Mouse (Mus musculus) hindbrain, embryonic 15.5 days (tissue): ENCODE measurements around the gene Gsk3b. TPM values are rescaled to one million over a fixed set of nuclear protein-coding genes. Genes with fewer than 3 reads are reported as not detected.
"Not testable (repeated sequence)": the region's sequence is repeated elsewhere in the genome, so short reads cannot be mapped to it uniquely, and the experiment has no call there.

ENCODE experiments used
- ATAC-seq: fragments of 200-750 bp; cut with Nextera tagmentation; 2 replicates; pipeline ENCODE4 v1.8.0; 2017; ENCODE audit warnings: low read depth, moderate number of reproducible peaks, moderate TSS enrichment; ENCODE audit not compliant: low FRiP score
- H3K27ac ChIP-seq: fragments of 300-500 bp; sonication (generic); replicated peaks from 2 replicates; pipeline ENCODE4 v1.5.1; 2015; ENCODE audit warnings: mild to moderate bottlenecking, inconsistent platforms
- H3K27me3 ChIP-seq: fragments of 300-500 bp; sonication (generic); 2 replicates; pipeline ENCODE4 v1.6.1; 2015; ENCODE audit warnings: control low read depth, inconsistent platforms
- H3K36me3 ChIP-seq: fragments of 300-500 bp; sonication (generic); 2 replicates; pipeline ENCODE4 v1.6.1; 2015; ENCODE audit warnings: control low read depth, inconsistent platforms
- H3K4me1 ChIP-seq: fragments of 300-500 bp; sonication (generic); replicated peaks from 2 replicates; pipeline ENCODE4 v1.6.1; 2015; ENCODE audit warnings: control low read depth, inconsistent platforms
- H3K4me2 ChIP-seq: fragments of 300-500 bp; sonication (generic); 2 replicates; pipeline ENCODE4 v1.6.1; 2015; ENCODE audit warnings: moderate library complexity, mild to moderate bottlenecking, inconsistent platforms
- H3K4me3 ChIP-seq: fragments of 300-500 bp; sonication (generic); 2 replicates; pipeline ENCODE4 v1.5.1; 2015; ENCODE audit warnings: mild to moderate bottlenecking, inconsistent platforms
- H3K9ac ChIP-seq: fragments of 300-500 bp; sonication (generic); 2 replicates; pipeline ENCODE4 v1.6.1; 2015; ENCODE audit warnings: inconsistent platforms
- H3K9me3 ChIP-seq: fragments of 300-500 bp; sonication (generic); 2 replicates; pipeline ENCODE4 v1.6.1; 2016; ENCODE audit warnings: control low read depth, inconsistent platforms
- WGBS: fragments of 180-500 bp; shearing (Covaris S2); methylation state at CpG from one replicate; pipeline ENCODE4 v1.1.7; 2015; 5-methylcytosine and 5-hydroxymethylcytosine counted together
- polyA plus RNA-seq: library from polyadenylated mRNA; unstranded; fragments of >200 nt; fragmentation: Nextera tagmentation; extraction: Ambion mirVana; gene quantifications from 2 replicates; pipeline ENCODE4 v1.2.1, GENCODE M21; 2015

Gene Gsk3b
- polyA plus RNA-seq, 1 experiment from 2014 or later, result 146 TPM

DNA sequence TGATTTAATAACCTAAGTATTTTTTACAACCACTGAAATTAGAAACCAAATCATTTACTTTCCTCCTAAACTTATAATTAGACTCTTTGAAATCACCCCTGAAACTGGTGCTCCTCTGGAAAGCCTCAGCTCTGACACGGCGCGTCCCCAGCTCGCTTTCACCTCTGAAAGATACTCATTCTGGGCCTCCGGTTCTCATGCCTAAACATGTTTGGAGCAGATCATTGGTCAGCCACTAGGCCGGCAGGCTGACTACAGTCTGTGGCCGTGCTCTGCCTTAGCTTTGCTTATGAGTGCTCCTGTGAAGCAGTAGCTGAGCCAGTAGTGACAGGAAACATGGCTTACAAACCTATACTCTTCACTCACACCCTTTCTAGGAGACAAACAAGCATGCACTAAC, 116.5 kb downstream of the Gsk3b start:
- H3K4me3 ChIP-seq, result no peak overlapping the region
- no peaks in the 10 kb centered on the region for H3K4me1 ChIP-seq
- 96% methylated on average over 7 of the region's 7 CpGs for WGBS
- H3K27me3 ChIP-seq, result no peaks in the 10 kb centered on the region
- no peak overlapping the region for H3K4me2 ChIP-seq
- H3K27ac ChIP-seq, result no peak overlapping the region
- no peaks in the 10 kb centered on the region for H3K9me3 ChIP-seq
- peaks cover 11% of the 10 kb centered on the region; the same call in 1 of the 2 replicates for H3K36me3 ChIP-seq
- H3K9ac ChIP-seq, result no peak overlapping the region
- no peak for ATAC-seq

DNA sequence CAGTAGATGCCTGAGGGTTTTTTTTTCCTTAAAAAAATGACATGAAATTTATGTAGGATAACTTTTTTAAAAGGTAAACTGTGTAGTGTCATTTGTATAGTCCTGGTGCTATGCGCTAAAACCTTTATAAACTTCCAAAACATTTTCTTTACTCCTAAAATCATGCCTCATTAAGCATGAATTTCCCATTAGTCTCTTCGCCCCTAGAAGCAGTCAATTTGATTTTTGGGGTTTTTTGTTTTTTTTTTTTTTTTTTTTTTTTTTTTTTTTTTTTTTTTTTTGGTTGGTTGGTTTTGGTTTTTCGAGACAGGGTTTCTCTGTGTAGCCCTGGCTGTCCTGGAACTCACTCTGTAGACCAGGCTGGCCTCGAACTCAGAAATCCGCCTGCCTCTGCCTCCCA, 133.7 kb downstream of the Gsk3b start:
- ATAC-seq, H3K4me3 ChIP-seq, H3K4me1 ChIP-seq, H3K9ac ChIP-seq, H3K27ac ChIP-seq, H3K9me3 ChIP-seq, H3K27me3 ChIP-seq, H3K4me2 ChIP-seq: not testable (repeated sequence)
- peaks cover 25% of the 10 kb centered on the region for H3K36me3 ChIP-seq
- WGBS, result 96% methylated on average over 4 of the region's 5 CpGs

DNA sequence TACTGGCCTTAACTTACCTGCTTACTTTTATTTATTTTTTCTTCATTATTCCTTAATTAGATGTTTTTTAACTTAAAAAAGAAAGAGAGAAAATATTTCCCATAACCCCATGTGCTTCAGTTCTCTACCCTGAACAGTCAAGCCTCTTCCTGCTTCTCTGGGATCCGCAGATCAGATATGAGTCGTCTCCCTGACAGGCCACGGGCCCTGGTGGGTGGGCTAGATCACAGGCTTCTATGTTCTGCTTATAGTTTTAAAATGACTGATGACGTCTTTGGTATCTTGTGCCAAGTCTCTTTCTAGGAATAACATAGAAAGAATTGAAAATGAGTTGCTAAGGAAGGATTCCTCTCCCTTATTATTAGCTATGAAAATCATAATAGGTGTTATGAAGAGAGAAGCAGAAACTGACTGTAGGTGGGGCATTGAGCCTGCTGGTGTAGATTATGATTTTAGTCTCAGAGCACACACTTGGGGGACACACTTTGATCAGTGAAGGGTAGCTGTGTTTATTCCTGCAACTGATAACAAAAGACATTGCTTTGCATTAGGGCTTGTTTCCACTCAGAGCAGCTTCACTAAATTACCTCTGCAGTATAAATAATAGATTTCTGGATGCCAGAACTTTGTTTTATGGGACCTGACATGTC, 148.3 kb downstream of the Gsk3b start:
- peaks cover 13% of the 10 kb centered on the region for H3K36me3 ChIP-seq
- H3K4me3 ChIP-seq, result no peak overlapping the region
- ATAC-seq, result no peak
- no peaks in the 10 kb centered on the region for H3K9me3 ChIP-seq
- no peaks in the 10 kb centered on the region for H3K27me3 ChIP-seq
- 80% methylated on average over 4 of the region's 4 CpGs for WGBS
- H3K4me2 ChIP-seq, result no peak overlapping the region
- 0 out of 2 replicates have a peak, but pooled peaks cover 3% of the 10 kb centered on the region for H3K4me1 ChIP-seq
- H3K27ac ChIP-seq, result no peak overlapping the region
- no peak overlapping the region for H3K9ac ChIP-seq

DNA sequence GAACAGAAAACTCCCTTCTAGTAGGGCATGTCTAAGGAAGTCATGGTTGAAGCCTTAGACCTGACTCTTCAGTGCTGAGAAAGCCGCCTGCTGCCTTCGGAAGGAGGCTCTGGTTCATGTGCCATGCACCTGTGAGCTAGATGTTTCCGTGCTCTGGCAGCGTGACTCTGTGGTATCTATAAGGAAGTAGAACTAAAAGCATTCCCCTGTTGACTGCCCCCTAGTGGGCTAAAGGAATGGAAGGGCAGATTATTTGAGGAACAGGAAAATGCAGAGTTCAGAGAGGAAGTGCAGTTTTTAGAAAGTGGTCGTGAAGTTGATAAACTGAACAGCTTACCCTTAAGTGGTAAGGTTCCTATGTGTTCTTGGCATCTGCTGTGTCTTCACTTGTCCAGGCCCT, 150.9 kb downstream of the Gsk3b start:
- ATAC-seq, result no peak
- no peak overlapping the region for H3K27ac ChIP-seq

DNA sequence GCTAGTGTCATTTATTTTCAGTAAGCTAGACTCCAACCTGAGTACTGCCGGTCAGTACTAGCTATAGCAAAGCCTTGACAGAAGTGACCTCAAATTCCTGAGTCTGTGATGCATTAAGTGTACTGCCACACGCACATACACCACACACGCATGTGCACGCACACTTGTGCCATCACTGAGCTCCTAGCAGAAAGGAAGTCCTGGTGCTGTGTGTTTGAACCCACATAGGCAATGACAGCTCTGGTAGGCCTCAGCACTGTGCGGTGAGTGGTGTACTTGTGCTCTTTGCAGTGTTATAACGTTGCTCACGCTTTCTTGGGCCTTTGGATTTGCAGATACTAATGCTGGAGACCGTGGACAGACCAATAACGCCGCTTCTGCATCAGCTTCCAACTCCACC, 151.4 kb downstream of the Gsk3b start:
- Histone ChIP-seq H3K4me3 (no peak overlapping the region), H3K4me1 (0 out of 2 replicates have a peak, but pooled peaks cover 3% of the 10 kb centered on the region), H3K9ac (no peak overlapping the region), H3K4me2 (no peak overlapping the region), H3K27me3 (no peaks in the 10 kb centered on the region), H3K9me3 (no peaks in the 10 kb centered on the region), H3K36me3 (peaks cover 11% of the 10 kb centered on the region), H3K27ac (no peak overlapping the region)
- 0 out of 2 replicates have a peak, but pooled peaks have one; percentile 45 for ATAC-seq
- WGBS, result 96% methylated on average over 10 of the region's 10 CpGs

More for the DNA sequence above, 150.9 kb downstream of the Gsk3b start:
- Histone ChIP-seq H3K4me3 (no peak overlapping the region), H3K9ac (no peak overlapping the region), H3K4me1 (0 out of 2 replicates have a peak, but pooled peaks cover 3% of the 10 kb centered on the region), H3K36me3 (peaks cover 11% of the 10 kb centered on the region), H3K27me3 (no peaks in the 10 kb centered on the region), H3K9me3 (no peaks in the 10 kb centered on the region), H3K4me2 (no peak overlapping the region)
- WGBS, result 81% methylated on average over 5 of the region's 5 CpGs

DNA sequence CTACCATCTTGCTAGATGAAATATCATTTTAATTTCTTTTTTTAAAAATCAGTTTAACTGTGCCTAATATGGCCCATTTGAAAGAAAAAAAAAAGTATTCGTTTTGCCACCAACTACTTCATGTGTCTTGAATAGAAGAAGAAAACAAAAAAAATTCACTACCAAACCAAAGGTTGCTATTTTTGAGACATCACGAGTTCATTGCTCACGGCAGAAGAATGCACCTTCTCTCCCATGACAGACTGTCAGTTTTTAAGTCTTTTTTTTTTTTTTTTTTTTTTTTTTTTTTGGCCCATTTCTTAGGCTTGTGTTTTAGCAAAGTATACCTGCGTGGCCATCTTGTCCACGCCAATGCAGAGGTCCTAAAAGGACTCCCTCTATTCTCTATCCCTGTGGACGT, 155.3 kb downstream of the Gsk3b start:
- no peaks in the 10 kb centered on the region for H3K4me1 ChIP-seq
- peaks cover 11% of the 10 kb centered on the region for H3K36me3 ChIP-seq
- H3K9ac ChIP-seq, result no peak overlapping the region
- H3K9me3 ChIP-seq, result no peaks in the 10 kb centered on the region
- no peak for ATAC-seq
- no peaks in the 10 kb centered on the region for H3K27me3 ChIP-seq
- no peak overlapping the region for H3K4me3 ChIP-seq
- no peak overlapping the region for H3K27ac ChIP-seq
- 92% methylated on average over 6 of the region's 6 CpGs for WGBS
- H3K4me2 ChIP-seq, result no peak overlapping the region

DNA sequence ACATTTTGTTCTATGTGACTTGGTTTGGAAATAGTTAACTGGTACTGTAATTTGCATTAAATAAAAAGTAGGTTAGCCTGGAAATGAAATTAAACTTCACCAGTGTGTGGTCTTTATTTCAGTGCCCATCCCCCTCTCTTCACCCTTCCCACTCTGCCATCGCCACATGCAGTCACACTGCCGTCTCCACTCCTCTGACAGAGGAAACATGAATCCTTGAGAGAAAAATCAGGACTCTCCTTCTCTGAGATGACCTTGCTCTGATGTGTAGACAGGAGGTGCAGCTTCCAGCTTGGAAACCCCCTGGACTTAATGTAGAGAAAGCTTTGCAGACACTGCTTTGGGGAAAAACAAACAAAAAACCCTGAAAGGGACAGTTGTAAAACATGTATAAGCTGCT, 156.6 kb downstream of the Gsk3b start:
- no peak overlapping the region for H3K4me2 ChIP-seq
- H3K27me3 ChIP-seq, result no peaks in the 10 kb centered on the region
- H3K9ac ChIP-seq, result no peak overlapping the region
- no peak overlapping the region for H3K4me3 ChIP-seq
- WGBS, result 42% methylated on average over 2 of the region's 2 CpGs
- no peaks in the 10 kb centered on the region for H3K9me3 ChIP-seq
- no peaks in the 10 kb centered on the region for H3K4me1 ChIP-seq
- ATAC-seq, result no peak
- no peak overlapping the region for H3K27ac ChIP-seq
- H3K36me3 ChIP-seq, result peaks cover 11% of the 10 kb centered on the region

DNA sequence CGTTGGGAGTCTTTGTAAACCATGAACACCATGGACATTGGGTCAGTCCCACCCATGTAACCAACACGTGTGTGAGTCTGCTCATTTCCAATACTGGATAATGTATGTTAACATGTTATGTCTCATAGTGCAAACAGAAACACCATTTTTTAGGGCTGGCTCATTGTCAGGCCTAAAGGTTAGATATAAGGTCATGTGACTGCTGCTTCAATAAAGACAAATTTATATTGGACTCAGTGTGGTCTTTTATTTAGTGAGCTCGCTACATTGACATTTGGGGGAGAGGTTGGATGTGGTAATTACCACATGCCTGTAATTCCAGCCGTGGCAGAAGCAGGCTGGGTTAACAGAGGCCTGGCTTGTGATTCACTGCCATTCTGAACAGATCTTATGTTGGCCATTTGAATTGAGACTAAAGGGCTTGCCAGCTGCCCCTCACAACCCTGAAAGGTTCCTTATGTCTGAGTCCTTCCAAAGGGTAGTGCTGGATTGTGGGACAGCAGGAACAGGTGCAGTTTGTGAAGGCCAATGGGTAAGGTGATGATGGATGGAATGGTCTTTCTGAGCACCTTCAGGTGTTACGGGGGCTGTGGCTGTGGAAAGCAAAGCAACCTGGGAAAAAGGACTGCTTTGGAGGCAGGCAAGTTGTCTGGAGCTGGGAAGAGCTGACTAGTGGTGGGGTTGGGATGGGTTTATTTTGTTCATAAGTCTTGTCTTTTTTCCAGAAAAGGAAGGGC, 157.2 kb downstream of the Gsk3b start:
- Histone ChIP-seq H3K36me3 (peaks cover 7% of the 10 kb centered on the region), H3K4me2 (no peak overlapping the region), H3K27ac (no peak overlapping the region), H3K9me3 (no peaks in the 10 kb centered on the region), H3K4me1 (no peaks in the 10 kb centered on the region), H3K9ac (no peak overlapping the region), H3K4me3 (no peak overlapping the region), H3K27me3 (no peaks in the 10 kb centered on the region)
- ATAC-seq, result no peak
- 82% methylated on average over 5 of the region's 5 CpGs for WGBS

DNA sequence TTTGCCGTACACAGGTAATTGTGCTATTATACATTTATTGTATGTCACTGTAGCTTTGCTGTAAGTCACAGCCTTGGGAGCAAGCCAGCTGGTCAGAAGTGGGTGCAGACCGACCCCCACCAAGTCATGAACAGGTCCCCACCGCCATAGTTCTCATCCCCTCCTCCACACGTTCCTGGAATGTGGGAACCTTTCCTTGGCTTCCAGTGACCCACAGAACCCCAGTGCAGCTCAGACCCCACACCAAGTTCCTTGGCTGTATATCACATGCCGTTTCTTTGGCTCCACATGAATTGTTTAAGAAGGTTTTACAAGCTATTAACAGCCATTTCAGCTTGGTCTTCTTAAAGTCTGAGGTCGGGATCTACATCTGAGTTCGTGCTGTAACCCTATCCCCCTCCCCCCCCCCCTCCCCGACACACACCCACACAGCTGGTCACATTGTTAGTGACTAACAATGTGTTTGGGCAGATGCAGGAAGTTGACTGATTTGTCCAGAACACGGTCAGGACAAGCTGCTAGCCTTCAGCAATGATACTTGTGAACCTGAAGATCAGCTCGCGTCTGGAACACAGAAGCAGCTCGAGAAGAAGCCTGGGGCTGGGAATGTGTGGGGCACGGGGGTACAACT, 159.6 kb downstream of the Gsk3b start:
- WGBS, result 57% methylated on average over 13 of the region's 13 CpGs
- no peak overlapping the region for H3K4me3 ChIP-seq
- no peak overlapping the region for H3K27ac ChIP-seq
- ATAC-seq, result no peak; the same call in 1 of the 2 replicates
- no peak overlapping the region for H3K9ac ChIP-seq
- H3K27me3 ChIP-seq, result no peaks in the 10 kb centered on the region
- H3K9me3 ChIP-seq, result no peaks in the 10 kb centered on the region
- H3K36me3 ChIP-seq, result no peaks in the 10 kb centered on the region
- no peak overlapping the region for H3K4me2 ChIP-seq
- H3K4me1 ChIP-seq, result no peaks in the 10 kb centered on the region

DNA sequence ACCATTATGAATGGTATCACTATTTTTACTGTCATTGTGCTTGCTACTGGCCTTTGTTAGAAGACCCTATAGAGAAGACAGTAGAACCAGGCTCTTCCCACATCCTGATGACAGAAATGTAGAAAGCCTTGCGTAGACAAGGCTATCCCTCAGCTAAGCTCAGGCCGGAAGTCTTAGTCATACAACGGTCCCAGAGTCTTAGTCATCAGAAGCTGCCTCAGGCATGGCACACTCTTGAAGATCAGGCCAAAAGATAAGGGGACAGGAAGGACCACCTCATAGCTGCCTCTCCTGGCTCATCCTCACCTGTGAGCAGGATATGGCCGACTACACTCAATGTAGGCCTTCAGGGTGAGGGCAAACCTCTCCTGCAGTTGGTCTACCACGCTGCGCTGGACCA, 161.7 kb downstream of the Gsk3b start:
- Histone ChIP-seq H3K9me3 (no peaks in the 10 kb centered on the region), H3K4me2 (no peak overlapping the region), H3K36me3 (no peaks in the 10 kb centered on the region), H3K9ac (no peak overlapping the region), H3K27ac (no peak overlapping the region), H3K4me3 (no peak overlapping the region), H3K4me1 (no peaks in the 10 kb centered on the region), H3K27me3 (no peaks in the 10 kb centered on the region)
- ATAC-seq, result no peak
- WGBS, result 96% methylated on average over 6 of the region's 6 CpGs

DNA sequence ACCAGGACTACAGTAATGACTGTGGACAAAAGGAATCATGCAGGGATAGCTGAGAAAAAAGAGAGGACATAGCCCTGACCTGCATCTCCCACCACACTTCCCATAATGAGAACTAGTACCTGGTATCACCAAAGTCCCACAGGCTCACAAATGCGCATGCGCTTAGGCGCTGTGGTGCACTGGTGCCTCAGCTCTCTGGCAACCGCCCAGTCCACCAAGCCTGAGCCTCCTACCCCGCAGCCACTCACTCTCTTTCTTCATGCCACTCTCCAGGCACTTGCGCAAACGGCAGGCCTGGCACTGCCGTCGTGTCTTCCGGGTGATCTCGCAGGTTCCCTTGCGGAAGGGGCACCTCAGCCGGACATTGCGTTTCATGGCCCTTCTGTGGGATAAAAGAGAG, 165.2 kb downstream of the Gsk3b start:
- no peak overlapping the region for H3K27ac ChIP-seq
- H3K9ac ChIP-seq, result no peak overlapping the region
- WGBS, result 80% methylated on average over 14 of the region's 14 CpGs
- no peaks in the 10 kb centered on the region for H3K4me1 ChIP-seq
- no peaks in the 10 kb centered on the region for H3K36me3 ChIP-seq
- no peak overlapping the region for H3K4me3 ChIP-seq
- ATAC-seq, result no peak
- no peak overlapping the region for H3K4me2 ChIP-seq
- no peaks in the 10 kb centered on the region for H3K9me3 ChIP-seq
- no peaks in the 10 kb centered on the region for H3K27me3 ChIP-seq

DNA sequence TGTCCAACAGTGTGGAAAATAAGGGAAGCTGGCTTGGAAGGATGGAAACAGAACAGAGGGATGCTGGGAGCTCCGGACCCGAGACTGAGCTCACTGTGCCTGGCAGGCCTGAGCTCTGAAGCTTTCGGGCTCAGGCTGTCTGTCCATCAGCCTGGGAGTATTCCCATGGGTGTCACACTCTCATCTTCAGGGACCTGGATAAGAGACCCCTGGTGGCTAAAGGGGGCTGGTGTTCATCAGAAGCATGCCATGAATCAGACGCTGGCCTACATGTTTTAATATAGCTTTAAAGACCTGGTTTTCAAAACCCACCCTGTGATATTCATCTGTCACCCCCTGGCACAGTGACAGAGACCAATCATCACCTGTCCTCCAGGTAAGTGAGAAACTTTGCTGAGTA, 166.3 kb downstream of the Gsk3b start:
- H3K4me1 ChIP-seq, result no peaks in the 10 kb centered on the region
- no peak overlapping the region for H3K4me3 ChIP-seq
- 81% methylated on average over 4 of the region's 4 CpGs for WGBS
- ATAC-seq, result no peak
- H3K4me2 ChIP-seq, result no peak overlapping the region
- H3K27ac ChIP-seq, result no peak overlapping the region
- no peak overlapping the region for H3K9ac ChIP-seq
- H3K27me3 ChIP-seq, result no peaks in the 10 kb centered on the region
- H3K9me3 ChIP-seq, result no peaks in the 10 kb centered on the region
- no peaks in the 10 kb centered on the region for H3K36me3 ChIP-seq
